Mouse (Mus musculus) CH12.LX (cell line): ENCODE results near the gene Prss40. TPM values are rescaled to one million over a fixed set of nuclear protein-coding genes. Genes with fewer than 3 reads are reported as not detected.

Experiments used
- DNase-seq: peaks from one replicate; pipeline ENCODE4 v3.0.0-alpha.2; 2013; ENCODE audit errors: extremely low read depth
- H3K27ac ChIP-seq: 2 replicates; pipeline ENCODE4 v1.5.1; 2012; ENCODE audit warnings: low read depth, mild to moderate bottlenecking, control low read depth, moderate library complexity; ENCODE audit not compliant: insufficient read depth
- H3K27me3 ChIP-seq: replicated peaks from 2 replicates; pipeline ENCODE3; 2012; ENCODE audit warnings: inconsistent platforms
- H3K36me3 ChIP-seq, 2 experiments: replicated peaks in 1 of 2; 2 replicates each; pipeline versions ENCODE3 to v1.6.1; 2012; ENCODE audit warnings: inconsistent platforms in 1 of 2, low read length in 1 of 2, mild to moderate bottlenecking in 1 of 2, mixed read lengths in 1 of 2, moderate library complexity in 1 of 2; ENCODE audit not compliant: control insufficient read depth in 1 of 2, insufficient read depth in 1 of 2
- H3K4me1 ChIP-seq, 2 experiments: 2 replicates each; pipeline ENCODE4 v1.6.1; 2012; ENCODE audit warnings: inconsistent platforms in 1 of 2, moderate library complexity in 1 of 2; ENCODE audit not compliant: insufficient read depth in 2 of 2, control insufficient read depth in 1 of 2
- H3K4me2 ChIP-seq: 2 replicates; pipeline ENCODE4 v1.6.1; 2012; ENCODE audit warnings: low read depth, mild to moderate bottlenecking, control low read depth; ENCODE audit not compliant: poor library complexity, insufficient read depth, severe bottlenecking
- H3K4me3 ChIP-seq, 3 experiments: fragments of 150-350 bp in 1 of 3; sonication (generic) in 1 of 3; replicated peaks in 1 of 3; 2 replicates each; pipeline versions ENCODE3 to v1.5.1; 2011 to 2012; ENCODE audit warnings: low read depth in 2 of 3, low read length in 2 of 3, mild to moderate bottlenecking in 2 of 3, moderate library complexity in 2 of 3, control low read depth in 1 of 3, improper control_type of control experiment in 1 of 3, inconsistent platforms in 1 of 3, mixed read lengths in 1 of 3; ENCODE audit not compliant: poor library complexity in 1 of 3
- H3K79me2 ChIP-seq: replicated peaks from 2 replicates; pipeline ENCODE4 v1.6.1; 2012; ENCODE audit warnings: mild to moderate bottlenecking, moderate library complexity; ENCODE audit not compliant: control insufficient read depth, poor library complexity, insufficient read depth, severe bottlenecking; ENCODE audit errors: extremely low read depth
- H3K9ac ChIP-seq: 2 replicates; pipeline ENCODE4 v1.6.1; 2012; ENCODE audit warnings: low read depth, mild to moderate bottlenecking, control low read depth, moderate library complexity; ENCODE audit not compliant: insufficient read depth
- H3K9me3 ChIP-seq: replicated peaks from 2 replicates; pipeline ENCODE3; 2012; ENCODE audit warnings: low read length, inconsistent platforms, mixed read lengths
- BHLHE40 ChIP-seq: IDR thresholded peaks from 2 replicates; pipeline ENCODE4 v1.6.1; 2011; ENCODE audit warnings: mild to moderate bottlenecking, low read depth, low read length, improper control_type of control experiment
- CHD1 ChIP-seq: IDR thresholded peaks from 2 replicates; pipeline ENCODE4 v1.6.1; 2012; ENCODE audit warnings: low read depth, low read length, improper control_type of control experiment, inconsistent platforms
- E2F4 ChIP-seq: IDR thresholded peaks from 2 replicates; pipeline ENCODE4 v1.6.1; 2011; ENCODE audit warnings: low read depth, low read length, improper control_type of control experiment; ENCODE audit not compliant: insufficient replicate concordance
- ELF1 ChIP-seq: IDR thresholded peaks from 2 replicates; pipeline ENCODE4 v1.6.1; 2014; ENCODE audit warnings: low read depth, mild to moderate bottlenecking, inconsistent platforms, low read length, improper control_type of control experiment
- EP300 ChIP-seq: IDR thresholded peaks from 2 replicates; pipeline ENCODE4 v1.6.1; 2011; ENCODE audit warnings: low read length, improper control_type of control experiment
- GABPA ChIP-seq: IDR thresholded peaks from 2 replicates; pipeline ENCODE4 v1.6.1; 2012; ENCODE audit warnings: low read depth, low read length, improper control_type of control experiment, inconsistent platforms; ENCODE audit not compliant: insufficient replicate concordance
- IRF4 ChIP-seq: IDR thresholded peaks from 2 replicates; pipeline ENCODE4 v1.6.1; 2014; ENCODE audit warnings: low read depth, mild to moderate bottlenecking, inconsistent platforms, low read length, improper control_type of control experiment
- MAX ChIP-seq: IDR thresholded peaks from 2 replicates; pipeline ENCODE4 v1.6.1; 2011; ENCODE audit warnings: low read length, improper control_type of control experiment
- MAZ ChIP-seq: IDR thresholded peaks from 2 replicates; pipeline ENCODE4 v1.6.1; 2012; ENCODE audit warnings: low read depth, mild to moderate bottlenecking, inconsistent platforms, low read length, improper control_type of control experiment, moderate library complexity
- MXI1 ChIP-seq: IDR thresholded peaks from 2 replicates; pipeline ENCODE4 v1.6.1; 2011; ENCODE audit warnings: mild to moderate bottlenecking, low read depth, low read length, improper control_type of control experiment
- MYC ChIP-seq: IDR thresholded peaks from 2 replicates; pipeline ENCODE4 v1.6.1; 2011; ENCODE audit warnings: low read depth, mild to moderate bottlenecking, improper control_type of control experiment, low read length
- NELFE ChIP-seq: IDR thresholded peaks from 2 replicates; pipeline ENCODE4 v1.6.1; 2011; ENCODE audit warnings: low read depth, low read length, improper control_type of control experiment
- NRF1 ChIP-seq: IDR thresholded peaks from 2 replicates; pipeline ENCODE4 v1.6.1; 2014; ENCODE audit warnings: low read depth, mild to moderate bottlenecking, inconsistent platforms, low read length, improper control_type of control experiment, moderate library complexity
- POLR2A ChIP-seq: IDR thresholded peaks from 2 replicates; pipeline ENCODE4 v1.6.1; 2011; ENCODE audit warnings: low read depth, mild to moderate bottlenecking, improper control_type of control experiment, low read length
- RCOR1 ChIP-seq: conservative IDR thresholded peaks from 2 replicates; pipeline ENCODE4 v1.6.1; 2012; ENCODE audit warnings: low read depth, mild to moderate bottlenecking, inconsistent platforms, low read length, improper control_type of control experiment
- SIN3A ChIP-seq: IDR thresholded peaks from 2 replicates; pipeline ENCODE4 v1.6.1; 2012; ENCODE audit warnings: low read length, improper control_type of control experiment, inconsistent platforms
- TBP ChIP-seq: conservative IDR thresholded peaks from 2 replicates; pipeline ENCODE4 v1.6.1; 2011; ENCODE audit warnings: low read depth, low read length, improper control_type of control experiment
- UBTF ChIP-seq: IDR thresholded peaks from 2 replicates; pipeline ENCODE4 v1.6.1; 2012; ENCODE audit warnings: low read depth, mild to moderate bottlenecking, inconsistent platforms, low read length, improper control_type of control experiment, moderate library complexity
- USF1 ChIP-seq: IDR thresholded peaks from 2 replicates; pipeline ENCODE4 v1.6.1; 2014; ENCODE audit warnings: low read depth, mild to moderate bottlenecking, inconsistent platforms, low read length, improper control_type of control experiment
- USF2 ChIP-seq: conservative IDR thresholded peaks from 2 replicates; pipeline ENCODE4 v1.6.1; 2011; ENCODE audit warnings: low read depth, low read length, improper control_type of control experiment
- ZNF384 ChIP-seq: IDR thresholded peaks from 2 replicates; pipeline ENCODE4 v1.6.1; 2012; ENCODE audit warnings: low read depth, low read length, improper control_type of control experiment, inconsistent platforms
- dilution Hi-C: fragments of 300-500 bp; cut with MboI; formaldehyde crosslinking; loops from 2 replicates; pipeline ENCODE4 v1.14.3; 2020; ENCODE audit warnings: low sequenced_read_pairs; ENCODE audit not compliant: extremely low pct_unique_long_range_greater_than_20kb, extremely low pct_ligation_motif_present
- in situ Hi-C: fragments of 300-500 bp; cut with MboI; formaldehyde crosslinking; loops from 3 replicates; pipeline ENCODE4 v1.14.3; 2019; ENCODE audit warnings: low sequenced_read_pairs, low pct_ligation_motif_present, low pct_unique_long_range_greater_than_20kb, mixed read lengths
- polyA plus RNA-seq: library from polyadenylated mRNA; unstranded; fragments of >175 nt; gene quantifications from 2 replicates; pipeline ENCODE4 v1.2.1, GENCODE M21; 2012; ENCODE audit warnings: low read depth; ENCODE audit not compliant: insufficient read length
- total RNA-seq, 2 experiments: library from RNA; depleted of rRNA; stranded (reverse); fragments of 300-350 nt in 1 of 2; fragments of >200 nt in 1 of 2; gene quantifications; 2 replicates each; pipeline ENCODE4 v1.2.3; 2012 to 2014

The Prss40 gene
- total and polyA plus RNA-seq, 3 experiments, result not detected

GRCm38 (mm10) chr1:34601323-34602047, 40.7 kb upstream of the Prss40 start:
- H3K79me2 ChIP-seq, result no peaks in the 10 kb centered on the region
- dilution Hi-C loops (no loop called here), in situ Hi-C loops (no loop called here)
- no peak overlapping the region for H3K4me3 ChIP-seq
- H3K36me3 ChIP-seq, result no peaks in the 10 kb centered on the region
- H3K27ac ChIP-seq, result no peak overlapping the region
- peak; percentile 18 for DNase-seq
- no peak for TF ChIP-seq TBP
- H3K9ac ChIP-seq, result no peak overlapping the region
- H3K27me3 ChIP-seq, result peaks cover 6% of the 10 kb centered on the region
- peaks cover 0 to 20% of the 10 kb centered on the region in 2 experiments; a peak in 2 of 4 replicates for H3K4me1 ChIP-seq
- no peak overlapping the region for H3K4me2 ChIP-seq
- H3K9me3 ChIP-seq, result no peaks in the 10 kb centered on the region

- Histone ChIP-seq H3K79me2 (no peaks in the 10 kb centered on the region), H3K4me3 (peak overlapping the region in 1 of 3 experiments; percentile 34), H3K4me1 (peaks cover 0 to 20% of the 10 kb centered on the region in 2 experiments; a peak in 2 of 4 replicates), H3K9ac (no peak overlapping the region), H3K36me3 (no peaks in the 10 kb centered on the region), H3K27ac (no peak overlapping the region), H3K9me3 (peaks cover 2% of the 10 kb centered on the region), H3K27me3 (peaks cover 9% of the 10 kb centered on the region), H3K4me2 (peak overlapping the region; percentile 60)
- dilution Hi-C loops (no loop called here), in situ Hi-C loops (loop anchor here (5.0 kb wide), 1 partner anchor 88 kb away; no protein-coding TSS in a partner anchor)
- DNase-seq, result peak; percentile 28
- TF ChIP-seq MYC (no peak), TBP (0 out of 2 replicates have a peak, but pooled peaks have one; percentile 41), ZNF384 (no peak), E2F4 (0 out of 2 replicates have a peak, but pooled peaks have one; percentile 41), NRF1 (peak; percentile 88), MXI1 (no peak), BHLHE40 (peak; percentile 63; the same call in 1 of the 2 replicates), POLR2A (no peak)
Observed at GRCm38 (mm10) chr1:34600000-34600399, 39.3 kb upstream of the Prss40 start.

DNA sequence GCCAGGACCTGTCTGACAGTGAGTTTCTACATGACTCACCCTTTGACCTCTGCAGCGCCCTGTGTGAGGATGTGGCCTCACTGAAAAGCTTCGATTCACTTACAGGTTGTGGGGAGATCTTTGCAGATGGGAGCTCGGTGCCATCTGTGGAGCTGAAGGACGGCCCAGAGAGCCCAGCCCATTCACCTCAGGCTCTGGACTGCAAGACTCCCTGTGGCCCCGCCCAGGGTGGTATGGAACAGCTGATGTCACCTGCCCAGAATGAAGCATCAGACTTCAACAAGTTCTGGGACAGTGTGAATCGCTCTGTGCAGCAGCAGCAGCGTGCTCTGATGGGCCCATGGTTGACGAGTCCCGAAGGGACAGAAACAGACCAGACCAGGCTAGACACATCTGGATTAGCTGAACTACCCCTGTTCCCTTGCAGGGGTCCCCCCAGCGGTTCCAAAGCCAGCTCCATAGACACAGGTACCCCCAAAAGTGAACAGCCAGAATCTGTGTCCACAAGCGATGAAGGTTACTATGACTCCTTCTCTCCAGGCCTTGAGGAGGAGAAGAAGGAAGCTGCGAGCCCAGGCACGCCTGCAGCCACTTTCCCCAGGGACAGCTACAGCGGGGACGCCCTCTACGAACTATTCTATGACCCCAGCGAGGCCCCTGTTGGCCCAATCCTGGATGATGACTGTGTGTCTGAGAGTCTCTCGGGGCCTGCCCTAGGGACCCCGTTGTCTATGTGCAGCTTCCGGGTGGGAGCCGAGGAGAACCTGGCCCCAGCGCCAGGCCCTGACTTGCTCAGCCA, 26.8 kb upstream of the Prss40 start:
- peak overlapping the region; percentile 63 for H3K27ac ChIP-seq
- H3K36me3 ChIP-seq, result no peaks in the 10 kb centered on the region
- H3K9me3 ChIP-seq, result peaks cover 3% of the 10 kb centered on the region
- peaks cover 21% of the 10 kb centered on the region for H3K27me3 ChIP-seq
- dilution Hi-C loops, result no loop called here
- H3K79me2 ChIP-seq, result no peaks in the 10 kb centered on the region
- H3K4me3 ChIP-seq, result no peak overlapping the region
- H3K9ac ChIP-seq, result no peak overlapping the region
- peak; percentile 79 for DNase-seq
- in situ Hi-C loops, result no loop called here
- H3K4me1 ChIP-seq, result peaks cover 18 to 28% of the 10 kb centered on the region in 2 experiments
- H3K4me2 ChIP-seq, result peak overlapping the region; percentile 35
- TF ChIP-seq ZNF384, result no peak
- TF ChIP-seq MAZ, result no peak
- peak; percentile 60 for TF ChIP-seq EP300
- peak; percentile 74; the same call in 1 of the 2 replicates for TF ChIP-seq CHD1
- no peak for TF ChIP-seq GABPA
- TF ChIP-seq USF1, result no peak
- TF ChIP-seq USF2, result no peak
- no peak for TF ChIP-seq BHLHE40
- peak; percentile 65 for TF ChIP-seq ELF1
- no peak for TF ChIP-seq RCOR1
- TF ChIP-seq UBTF, result peak; percentile 85; the same call in 1 of the 2 replicates
- no peak for TF ChIP-seq NELFE
- TF ChIP-seq MXI1, result peak; percentile 48
- TF ChIP-seq MAX, result 0 out of 2 replicates have a peak, but pooled peaks have one; percentile 2
- TF ChIP-seq IRF4, result peak; percentile 83
- TF ChIP-seq POLR2A, result 0 out of 2 replicates have a peak, but pooled peaks have one; percentile 21
- no peak for TF ChIP-seq SIN3A
- TF ChIP-seq NRF1, result no peak
